Mouse (Mus musculus) 416B (cell line): ENCODE results near the gene Il12rb1.

Experiments used
- DNase-seq: peaks from one replicate; pipeline ENCODE4 v3.0.0; 2011; ENCODE audit warnings: low read depth

Il12rb1 gene

DNA sequence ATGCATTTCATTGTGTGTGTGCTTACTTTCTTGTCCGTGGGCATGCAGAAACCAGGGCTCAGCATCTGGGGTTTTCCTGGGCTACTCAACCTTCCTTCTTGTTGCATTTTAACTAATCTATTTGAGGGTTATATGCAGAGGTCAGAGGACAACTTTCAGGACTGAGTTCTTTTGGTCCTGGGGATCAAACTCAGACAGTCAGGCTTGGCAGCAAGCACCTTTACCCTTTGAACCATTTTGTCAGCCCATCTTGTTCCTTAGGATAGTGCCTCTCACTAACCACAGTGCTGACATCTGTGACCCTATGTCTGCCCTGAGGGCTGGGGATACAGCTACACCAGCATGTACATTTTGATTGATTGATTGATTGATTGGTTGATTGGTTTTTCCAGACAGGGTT, 19.5 kb downstream of the Il12rb1 start:
- DNase-seq = no peak

DNA sequence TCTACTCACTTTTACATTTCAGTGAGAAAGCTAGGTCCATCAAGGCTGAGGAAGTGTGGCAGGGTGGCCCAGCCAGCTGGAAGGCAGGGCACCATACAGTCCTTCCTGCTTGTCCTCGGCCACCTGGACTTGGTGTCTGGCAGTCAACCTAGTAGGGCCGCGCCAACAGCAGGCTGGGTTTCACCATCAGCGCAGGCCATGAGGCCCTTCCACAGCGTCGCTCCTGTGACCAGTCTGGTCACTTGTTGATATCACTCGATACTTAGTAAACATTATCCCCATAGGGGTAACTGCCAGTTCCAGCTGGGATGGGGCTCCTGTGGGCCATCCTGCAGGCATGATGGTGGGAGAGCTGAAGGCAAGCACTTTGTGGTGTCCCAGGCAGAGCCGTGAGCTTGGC, 23.3 kb downstream of the Il12rb1 start:
- DNase-seq = no peak

DNA sequence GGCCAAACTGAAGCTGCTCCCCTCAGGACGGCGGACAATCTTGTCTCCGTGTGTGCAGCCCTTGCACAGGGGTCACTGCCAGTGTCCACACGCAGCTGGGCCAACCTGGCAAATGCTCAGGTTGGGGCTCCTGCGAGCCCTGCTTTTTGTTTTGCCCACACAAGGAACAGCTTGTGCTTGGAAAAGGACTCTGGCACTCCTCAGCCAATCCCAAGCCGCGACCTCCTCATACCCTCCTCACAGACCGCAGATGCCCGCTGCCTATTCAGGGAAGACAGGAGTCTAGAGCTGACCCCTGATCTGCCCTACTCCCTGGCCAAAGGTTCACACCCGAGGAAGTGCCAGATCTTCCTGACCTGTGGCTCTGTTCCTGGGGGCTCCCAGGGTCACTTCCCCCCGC, 24.1 kb downstream of the Il12rb1 start:
- no peak for DNase-seq

DNA sequence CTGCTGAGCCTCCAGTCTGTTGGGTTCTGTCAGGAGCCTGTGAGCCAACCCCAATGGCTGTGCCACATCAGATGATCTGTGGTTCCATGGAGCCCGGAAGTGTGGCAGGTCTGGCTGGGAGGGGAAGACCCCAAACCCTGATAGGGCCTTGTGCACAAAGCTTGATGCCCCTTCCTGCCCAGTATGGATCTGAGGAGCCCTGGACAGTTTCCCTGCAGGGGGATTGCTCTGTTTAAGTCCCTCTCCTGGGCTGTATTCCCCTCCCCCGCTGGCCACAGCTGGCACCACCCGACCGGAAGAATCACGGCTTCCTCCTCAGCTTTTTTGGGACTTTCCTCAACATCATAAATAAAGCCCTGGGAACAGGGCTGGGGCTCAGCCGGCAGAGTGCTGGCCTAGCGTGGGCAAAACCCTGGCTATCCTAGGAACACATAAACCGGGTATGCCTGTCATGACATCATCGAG, 24.8 kb downstream of the Il12rb1 start:
- DNase-seq = peak; percentile 52

DNA sequence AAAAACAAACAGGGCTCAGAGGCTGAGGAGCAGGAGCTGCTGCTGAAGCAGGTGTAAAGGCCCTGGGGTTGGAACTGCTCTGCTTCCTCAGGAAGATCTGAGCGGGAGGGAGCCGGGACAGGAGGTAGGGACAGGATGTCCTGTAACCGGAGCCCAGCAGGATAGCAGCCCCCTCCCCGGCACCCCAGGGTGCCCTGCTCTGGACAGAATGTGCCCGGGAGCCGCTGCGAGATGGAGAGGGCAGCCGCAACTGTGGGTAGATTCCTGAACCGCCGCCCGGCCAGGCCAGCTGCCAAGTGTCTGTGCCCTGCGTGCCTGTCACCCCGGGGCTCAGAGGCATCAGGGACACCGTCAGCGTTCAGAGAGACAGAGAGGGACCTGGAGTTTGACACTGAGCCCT, 25.3 kb downstream of the Il12rb1 start:
- no peak for DNase-seq

DNA sequence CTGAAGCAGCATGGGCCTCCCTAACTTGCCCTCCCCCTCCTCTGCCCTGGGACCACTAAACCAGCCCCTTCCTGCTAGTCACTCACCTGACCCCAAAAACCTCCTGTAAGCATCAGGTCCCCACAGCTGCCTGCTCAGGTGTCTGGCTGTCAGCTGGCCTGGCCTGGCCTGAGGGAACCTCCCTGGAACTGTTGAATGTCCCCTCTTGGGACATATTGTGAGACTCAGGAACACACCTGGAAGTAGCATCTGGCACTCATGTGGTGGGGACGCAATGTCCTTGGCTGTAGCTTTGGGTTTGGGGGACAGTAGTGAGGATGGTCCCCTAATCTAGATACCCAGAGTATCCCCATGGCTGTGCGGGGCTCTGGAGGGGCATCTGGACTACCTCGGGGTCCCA, 25.8 kb downstream of the Il12rb1 start:
- no peak for DNase-seq

DNA sequence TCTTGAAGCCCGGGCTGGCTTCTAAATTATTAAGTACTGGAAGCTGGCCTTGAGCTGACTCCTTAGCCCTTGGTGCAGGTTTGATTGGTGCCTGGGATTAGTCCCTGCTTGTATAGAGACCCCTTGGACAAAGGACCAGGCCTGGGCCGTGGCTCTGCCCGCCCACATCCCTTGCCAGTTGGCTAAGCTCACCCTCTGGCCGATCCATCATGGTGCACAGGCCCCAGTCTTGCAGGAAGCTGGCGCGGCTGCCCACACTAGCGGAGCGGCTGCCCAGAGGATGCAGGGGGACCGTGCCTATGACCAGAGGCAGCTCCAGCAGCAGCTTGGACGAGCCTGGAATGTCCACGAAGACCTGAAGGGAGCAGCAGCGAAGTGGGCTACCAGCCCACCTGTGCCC, 28.4 kb downstream of the Il12rb1 start:
- no peak for DNase-seq

DNA sequence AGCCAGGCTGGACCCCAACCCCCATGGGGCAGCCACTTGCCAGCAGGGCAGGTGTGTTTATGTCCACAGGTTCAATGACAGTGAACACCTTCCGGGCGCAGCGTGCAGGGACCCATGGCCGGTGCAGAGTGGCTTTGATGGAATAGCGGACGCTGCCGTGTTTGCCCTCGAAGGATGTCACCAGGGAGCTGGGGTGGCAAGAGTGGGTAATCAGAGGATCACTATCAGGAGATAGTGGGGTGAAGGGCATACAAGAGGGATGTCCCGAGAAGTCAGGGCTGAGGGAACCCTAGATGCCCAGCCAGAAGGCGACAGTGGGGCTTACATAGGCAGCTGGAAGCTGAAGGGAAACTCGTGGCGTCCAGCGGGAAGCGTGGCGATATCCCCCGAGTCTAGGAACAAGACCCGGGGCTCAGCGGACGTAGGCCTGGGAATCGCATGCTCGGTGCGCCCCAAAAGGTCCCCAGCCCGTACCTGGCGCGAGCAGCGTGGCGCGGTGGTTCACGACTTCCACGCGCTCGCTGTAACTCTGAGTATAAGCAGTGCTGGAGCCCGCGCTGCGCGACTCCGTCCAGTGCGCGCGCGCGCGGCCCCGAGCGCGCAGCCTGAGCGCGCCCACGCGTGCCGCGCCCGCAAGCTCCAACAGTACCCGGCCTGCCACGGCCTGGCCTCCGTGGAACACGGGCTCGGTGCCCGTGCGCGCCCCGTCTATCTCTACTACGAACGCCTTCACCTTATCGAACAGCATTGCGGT, 30.6 kb downstream of the Il12rb1 start:
- peak; percentile 63 for DNase-seq

DNA sequence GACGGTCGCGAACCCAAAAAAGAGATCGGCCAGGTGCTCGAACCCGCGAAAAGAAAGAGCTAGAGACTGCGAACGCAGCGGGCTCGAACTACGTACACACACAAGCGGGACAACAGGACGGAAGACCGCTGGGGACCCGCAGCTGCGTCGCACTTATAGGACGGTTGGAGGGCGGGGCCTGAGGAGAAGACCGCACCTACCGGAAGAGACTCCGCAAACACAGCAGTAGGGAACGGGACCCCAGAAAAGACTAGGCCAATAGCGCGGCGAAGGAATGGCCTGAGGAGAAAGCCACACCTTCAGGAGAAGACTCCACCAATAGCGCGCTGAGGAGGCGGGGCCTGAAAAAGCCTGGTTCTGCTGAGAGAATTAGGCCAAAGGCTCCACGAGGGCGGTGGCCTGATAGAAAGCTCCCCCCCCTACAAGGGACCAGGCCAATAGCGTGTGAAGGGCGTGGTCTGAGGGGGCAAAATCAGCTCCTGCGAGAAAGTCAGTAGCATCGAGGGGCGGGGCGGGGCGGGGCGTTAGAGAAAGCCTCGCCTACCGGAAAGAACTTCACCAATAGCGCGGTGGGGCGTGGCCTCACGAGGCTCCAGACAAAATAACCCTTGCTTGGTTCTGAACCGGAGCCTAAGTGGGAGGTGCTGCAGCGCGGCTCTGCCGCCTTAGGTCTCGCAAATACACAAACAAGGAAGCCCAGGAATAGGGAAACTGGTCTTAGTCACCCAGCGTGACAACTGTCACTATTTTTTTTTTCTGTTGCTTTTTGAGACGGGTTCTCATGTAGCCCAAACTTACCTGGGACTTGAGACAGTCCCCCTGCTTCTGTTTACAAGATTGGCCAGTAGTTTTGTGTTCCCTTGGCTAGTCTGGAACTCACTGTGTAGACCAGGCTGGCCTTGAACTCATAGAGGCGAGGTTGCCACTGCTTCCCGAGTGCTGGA, 31.4 kb downstream of the Il12rb1 start, which contains the start of gene Arrdc2:
Arrdc2 (minus strand) TSS at position 313 of the 944 bp plus-strand sequence.
- peak; percentile 100 for DNase-seq

DNA sequence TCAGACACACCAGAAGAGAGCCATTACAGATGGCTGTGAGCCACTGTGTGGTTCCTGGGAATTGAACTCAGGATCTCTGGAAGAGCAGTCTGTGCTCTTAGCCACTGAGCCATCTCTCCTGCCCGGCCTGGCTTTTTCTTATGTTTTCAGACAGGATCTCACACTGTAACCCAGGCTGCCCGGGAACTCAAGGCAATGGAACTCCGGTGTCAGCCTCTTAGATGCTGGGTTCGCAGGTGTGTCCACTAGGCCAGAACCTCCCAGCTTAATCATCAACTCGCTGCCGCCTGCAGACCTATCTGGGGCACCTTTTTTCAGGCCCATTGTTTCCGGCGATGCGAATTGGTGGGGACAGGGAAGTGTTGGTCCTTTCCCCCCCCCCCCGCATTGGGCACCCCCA, 32.3 kb downstream of the Il12rb1 start:
- no peak for DNase-seq

DNA sequence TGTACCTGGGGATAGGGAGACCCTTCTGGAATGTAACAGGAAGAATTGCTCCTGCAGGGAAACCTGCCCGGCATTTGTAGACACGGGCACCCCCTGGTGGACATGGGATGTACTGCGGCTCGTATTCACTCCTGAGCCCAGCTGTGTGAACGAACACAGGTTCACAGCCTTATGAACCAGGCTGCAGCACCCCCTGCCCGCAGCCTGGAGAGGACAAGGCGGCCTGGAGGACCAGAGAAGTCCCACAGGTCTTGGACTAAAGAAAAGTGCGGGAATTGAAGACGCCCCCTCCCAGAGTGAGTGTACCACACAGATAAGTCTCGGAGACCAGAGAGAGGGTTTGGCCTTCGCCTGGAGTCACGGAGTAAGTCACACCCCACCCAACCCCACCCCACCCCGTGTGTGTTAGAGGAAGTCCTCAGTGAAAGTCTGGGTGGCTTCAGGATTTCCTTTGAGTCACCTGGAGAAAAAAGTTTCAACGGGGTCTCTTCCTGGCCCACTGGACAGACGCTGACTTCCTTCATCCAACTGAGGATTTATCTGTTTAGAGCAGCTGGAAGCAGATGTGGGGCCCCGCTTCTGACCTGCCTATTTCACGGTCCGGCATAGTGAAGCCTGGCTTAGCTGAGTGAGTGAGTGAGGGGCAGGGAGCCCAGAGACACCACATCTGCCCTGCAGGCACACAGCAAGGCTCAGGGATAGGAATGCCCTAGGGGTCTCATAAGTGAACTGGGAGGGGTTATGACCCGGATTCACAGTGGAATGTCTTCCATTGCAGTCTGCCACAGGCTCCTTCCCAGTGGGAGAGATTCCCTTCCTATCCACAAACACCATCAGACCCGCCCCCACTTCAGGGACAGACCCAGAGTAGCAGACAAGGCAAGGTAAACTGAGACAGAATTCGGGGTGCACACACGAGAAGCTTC, 33.2 kb downstream of the Il12rb1 start:
- peak; percentile 89 for DNase-seq

DNA sequence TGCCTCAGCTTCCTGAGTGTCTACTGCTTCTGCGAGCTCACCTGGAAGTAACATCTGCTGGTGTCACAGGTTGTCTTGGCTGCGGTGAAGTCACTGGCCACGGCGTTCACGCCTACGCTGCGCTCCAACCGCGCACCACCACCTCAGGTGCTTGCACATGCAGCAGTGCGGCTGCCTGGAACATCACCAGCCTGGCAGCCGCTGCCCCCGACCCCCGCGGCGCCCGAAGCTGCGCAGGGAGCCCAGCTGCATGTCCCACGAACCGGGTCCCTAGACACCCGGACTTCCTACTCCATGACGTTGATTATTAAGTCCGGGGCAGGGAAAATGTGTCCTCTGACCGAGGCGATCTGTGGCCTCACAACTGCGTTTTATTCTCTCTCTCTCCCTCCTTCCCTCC, 34.2 kb downstream of the Il12rb1 start:
- no peak for DNase-seq

DNA sequence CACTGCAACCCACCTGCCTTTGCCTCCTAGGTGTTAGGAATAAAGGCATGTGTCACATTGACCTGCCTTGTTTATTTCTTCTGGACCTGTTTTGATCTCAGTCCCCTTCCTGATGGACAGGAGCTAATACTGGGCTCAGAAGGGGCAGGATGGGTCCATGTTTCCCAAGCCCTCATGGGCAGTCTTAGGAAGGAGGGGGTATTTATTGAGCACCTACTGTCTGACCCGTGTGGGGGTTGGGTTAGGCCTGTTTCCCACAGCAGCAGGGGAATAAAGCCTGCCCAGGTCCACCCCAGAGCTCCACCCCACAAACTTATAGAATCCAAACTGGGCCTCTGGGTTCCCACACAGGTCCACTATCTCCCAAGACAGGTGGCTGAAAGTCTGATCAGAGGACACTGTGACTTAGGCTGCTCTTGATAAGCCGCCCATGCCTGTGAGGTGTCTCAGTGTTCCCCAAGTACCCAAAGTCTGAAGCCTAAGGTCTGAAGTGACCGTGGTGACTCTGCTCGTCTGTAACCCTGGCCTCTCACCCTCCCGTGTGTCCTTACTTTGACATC, 35.0 kb downstream of the Il12rb1 start:
- DNase-seq = no peak

DNA sequence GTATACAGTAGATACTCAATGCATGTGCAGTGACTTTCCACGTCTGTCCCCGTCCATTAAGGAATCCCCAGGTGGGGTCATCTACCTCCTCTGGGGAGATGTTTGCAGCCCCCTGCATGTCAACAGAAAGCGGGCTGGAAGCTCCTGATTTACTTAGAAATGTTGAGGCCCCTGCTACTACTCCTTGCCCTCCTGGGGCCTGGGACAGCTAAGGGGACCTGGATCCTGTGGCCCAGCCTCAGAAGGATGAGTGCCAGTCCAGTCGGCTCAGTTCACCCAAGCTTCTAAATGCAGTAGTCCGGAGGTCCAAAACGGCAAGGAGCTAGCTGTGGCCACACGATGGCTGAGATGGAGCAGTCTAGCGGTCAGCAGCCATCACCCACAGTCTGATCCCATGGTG, 35.7 kb downstream of the Il12rb1 start:
- DNase-seq = no peak

DNA sequence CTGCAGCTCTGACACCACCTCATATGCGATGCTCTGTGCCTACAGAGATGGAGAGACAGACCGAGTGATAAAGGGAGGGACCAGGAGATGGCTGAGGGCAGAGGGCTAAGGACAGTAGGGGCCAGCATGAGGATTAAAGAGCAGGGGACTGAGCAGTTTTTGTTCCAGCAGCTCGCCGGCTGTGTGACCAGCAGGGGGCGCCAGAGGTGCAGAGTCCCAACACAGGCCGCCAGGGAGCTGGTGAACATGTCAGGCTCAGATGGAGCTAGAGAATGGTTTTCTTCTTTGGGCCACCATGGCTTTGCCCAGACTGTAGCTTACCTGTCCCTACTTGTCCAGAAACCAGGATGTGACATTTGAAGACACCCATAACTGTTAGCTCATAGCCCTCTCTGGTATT, 36.3 kb downstream of the Il12rb1 start:
- peak; percentile 82 for DNase-seq

DNA sequence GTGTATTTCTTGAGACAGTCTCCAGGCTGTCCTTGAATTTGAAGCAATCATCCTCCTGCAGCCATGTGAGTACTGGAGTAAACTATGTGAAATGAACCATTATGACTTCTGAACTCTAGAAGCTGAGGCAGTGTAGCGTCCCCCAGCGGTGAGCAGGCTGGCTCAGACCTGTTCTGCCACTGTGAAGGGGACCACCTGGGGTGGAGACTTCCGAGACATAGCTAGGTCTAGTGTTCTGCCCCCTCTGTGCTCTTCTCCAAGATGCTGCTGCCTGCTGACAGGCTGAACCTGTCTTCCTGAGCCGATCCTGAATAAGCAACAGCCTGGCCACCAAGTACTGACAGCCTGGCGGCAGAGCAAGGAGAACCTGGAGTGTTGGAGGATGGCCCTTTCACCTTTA, 36.9 kb downstream of the Il12rb1 start:
- no peak for DNase-seq

DNA sequence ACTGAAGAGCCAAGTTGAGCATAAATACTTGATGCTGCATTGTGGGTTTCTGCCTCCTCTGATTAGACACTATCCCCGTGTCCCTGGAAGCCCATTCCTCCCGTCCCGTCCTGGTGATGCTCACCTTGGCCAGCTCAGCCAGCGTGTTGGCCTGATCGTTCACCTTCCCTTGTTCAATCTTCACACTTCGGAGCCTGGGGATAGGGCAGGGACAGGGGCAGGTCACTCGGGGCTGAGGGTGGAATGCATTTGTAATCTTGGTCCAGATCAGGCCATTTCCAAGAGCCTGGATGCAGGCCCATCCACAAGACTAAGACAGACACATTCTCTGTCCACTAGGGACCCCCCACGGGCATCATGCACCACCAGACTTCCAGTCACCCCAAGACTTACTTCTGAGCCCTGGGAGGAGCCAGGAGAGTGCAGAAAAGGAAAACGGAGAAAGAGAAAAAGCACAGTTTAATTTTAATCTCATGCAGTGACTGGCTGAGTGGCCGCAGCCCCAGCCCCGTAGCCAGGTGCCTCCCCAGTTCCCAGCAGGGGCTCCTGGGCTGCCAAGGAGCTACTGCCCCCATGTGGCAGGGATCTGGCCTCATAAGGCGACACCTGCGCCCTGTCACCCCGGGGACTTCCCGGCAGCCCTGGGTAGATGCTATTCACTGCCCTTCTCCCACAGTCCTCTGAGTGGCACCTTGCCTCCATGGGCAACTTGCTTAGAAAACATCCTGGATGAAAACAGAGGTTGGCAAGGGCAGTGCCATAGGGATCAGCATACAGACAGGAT, 38.3 kb downstream of the Il12rb1 start:
- DNase-seq = no peak

DNA sequence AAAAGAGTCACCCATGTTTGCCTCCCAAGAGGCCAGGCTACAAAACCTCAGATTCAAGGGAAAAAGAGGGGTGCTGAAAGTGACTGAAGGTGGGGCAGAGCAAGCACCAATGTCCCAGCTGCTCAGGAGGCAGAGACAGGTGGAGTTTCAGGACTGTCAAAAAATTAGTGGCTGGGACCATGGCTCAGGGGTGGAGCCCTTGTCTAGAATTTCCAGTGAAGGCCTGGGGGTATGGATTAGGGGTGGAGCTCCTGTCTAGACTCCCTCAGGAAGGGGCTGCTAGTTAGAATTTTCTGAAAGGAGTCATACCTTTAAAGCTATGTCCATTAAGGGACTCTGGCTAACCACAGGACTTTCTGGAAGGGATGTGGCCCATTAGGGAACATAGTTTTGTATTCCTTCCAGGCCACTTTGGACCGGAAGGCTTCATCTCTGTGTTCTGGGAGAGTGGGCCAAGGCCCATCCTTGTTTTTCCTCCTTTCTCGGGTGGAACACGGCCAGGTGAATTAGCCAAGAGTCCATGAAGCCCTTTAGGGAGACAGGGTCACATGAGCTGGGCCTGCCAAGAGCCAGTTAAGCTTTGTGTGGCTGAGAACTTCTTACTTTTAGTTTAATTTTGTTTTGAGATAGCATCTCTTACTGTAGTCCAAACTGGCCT, 41.2 kb downstream of the Il12rb1 start:
- DNase-seq = no peak

DNA sequence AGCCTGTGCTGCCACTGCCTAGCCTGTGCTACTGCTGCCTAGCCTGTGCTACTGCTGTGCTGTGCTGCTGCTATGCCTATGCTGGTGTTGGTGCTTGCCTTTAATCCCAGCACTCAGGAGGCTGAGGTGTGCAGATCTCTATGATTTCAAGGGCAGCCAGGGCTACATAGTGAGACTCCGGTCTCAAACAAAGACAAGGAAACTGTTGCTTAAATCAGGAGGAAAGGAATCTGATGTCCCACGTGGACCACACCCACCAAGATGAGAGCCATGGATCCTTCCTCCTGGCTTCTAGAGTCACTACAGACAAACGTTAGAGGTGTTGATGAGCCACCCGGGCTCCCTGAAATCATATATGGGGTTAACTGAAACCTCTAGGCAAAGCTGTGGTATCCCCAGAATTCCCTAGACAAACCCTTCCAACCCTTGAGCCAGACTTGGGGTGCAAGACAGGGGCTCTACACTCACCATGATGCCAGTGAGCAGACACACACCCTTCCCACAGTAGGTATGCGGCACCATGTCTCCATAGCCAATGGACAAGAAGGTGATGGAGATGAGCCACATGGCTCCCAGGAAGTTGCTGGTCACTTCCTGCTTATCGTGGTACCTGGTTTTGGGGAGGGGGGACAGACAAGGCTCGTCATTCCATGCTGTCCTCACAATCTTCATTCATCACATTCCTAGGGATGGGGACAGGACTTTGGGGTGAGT, 42.0 kb downstream of the Il12rb1 start:
- no peak for DNase-seq

DNA sequence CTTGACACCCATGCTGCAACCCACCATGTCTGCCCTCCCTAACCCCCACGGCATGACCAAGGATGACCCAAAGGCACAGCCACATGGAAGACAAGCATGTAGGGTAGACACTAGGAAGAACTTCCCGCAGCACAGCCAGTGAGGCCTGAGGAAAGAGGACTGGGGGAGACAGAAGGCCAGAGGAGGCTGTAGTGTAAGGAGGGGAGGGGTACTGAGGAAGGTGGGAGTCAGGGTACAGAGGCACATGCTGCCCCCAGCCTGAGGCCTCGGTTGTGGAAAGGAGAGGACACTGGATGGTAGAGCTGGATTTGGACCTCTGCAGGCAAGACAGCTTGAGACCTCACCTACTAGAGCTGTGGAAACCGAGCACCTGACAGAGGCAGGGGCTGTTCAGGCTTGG, 42.7 kb downstream of the Il12rb1 start:
- DNase-seq = no peak
